Mouse (Mus musculus): ENCODE measurements around the gene Cd63. TPM values are rescaled to one million over a fixed set of nuclear protein-coding genes. Genes with fewer than 3 reads are reported as not detected.

Cd63 gene
- 0.20 TPM for polyA plus RNA-seq (2017; shearing (Covaris generic))

DNA sequence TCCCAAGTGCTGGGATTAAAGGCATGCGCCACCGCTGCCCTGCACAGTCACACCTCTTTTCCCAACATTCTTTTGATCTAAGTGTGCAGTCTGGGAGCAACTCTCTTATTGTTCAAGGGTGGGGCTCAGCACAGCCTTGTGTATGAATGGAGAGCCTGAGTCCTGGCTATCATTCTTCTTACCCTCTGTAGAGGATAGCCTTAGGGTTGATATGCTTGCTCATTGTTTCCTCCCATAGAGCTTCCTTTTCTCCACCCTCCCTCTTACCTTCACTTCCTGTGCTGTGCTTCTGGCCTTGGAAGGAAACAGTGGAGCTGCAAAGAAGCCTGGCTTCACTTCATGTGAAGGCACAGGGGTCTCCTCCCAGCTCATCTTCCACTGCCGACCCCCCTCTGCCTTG, at the start of gene Cd63:
Cd63 (plus strand) TSS at position 292 of the 400 bp plus-strand sequence.

DNA sequence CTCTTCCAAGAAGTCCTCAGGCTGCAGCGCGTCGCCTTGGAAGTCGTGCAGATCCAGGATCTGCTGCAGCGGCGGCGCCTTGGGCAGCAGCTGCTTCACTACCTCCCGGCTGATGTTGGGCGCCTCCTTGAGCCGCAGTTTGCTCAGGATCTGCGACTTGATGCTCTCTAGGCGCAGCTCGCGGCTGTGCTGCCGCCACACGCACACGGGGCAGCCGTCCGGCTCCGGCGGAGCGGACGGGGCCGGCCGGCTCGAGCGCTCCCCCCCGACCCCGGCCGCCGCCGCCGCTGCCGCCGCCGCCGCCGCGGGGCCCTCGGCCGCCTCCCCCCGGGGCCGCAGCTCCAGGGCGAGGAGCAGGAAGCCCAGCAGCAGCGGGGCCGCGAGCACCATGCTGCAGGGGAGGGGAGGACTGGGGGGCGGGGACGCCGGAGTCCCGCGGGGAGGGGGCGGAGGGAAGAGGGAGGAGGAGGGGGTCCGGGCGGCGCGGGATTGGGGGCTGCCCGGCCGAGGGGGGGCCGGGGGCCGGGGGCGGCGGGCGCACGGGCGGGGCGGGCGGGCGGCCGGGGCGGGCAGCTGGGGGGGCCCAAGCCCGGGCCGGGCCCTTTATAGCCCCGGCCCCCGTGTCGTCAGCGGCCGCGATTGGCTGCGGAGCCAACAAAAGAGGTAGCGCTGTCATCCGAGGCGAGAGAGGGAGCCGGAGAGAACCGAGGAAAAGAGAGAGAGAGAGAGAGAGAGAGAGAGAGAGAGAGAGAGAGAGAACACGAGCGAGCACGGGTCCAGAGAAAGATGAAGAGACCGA, 9.3 kb upstream of the Cd63 start, which contains the start of gene Gdf11:
Gdf11 (minus strand) TSS at position 423 of the 799 bp plus-strand sequence.

DNA sequence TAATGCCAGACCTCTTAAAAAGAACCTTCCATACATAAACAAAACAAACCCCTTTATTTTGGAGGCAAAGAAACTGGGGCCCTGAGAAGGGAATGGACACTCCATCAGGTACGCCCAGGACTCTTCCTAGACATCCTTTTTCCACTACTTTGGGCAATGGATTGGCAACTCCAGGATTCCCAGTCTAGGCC, 21.9 kb downstream of the Cd63 start, which contains the start of gene Rdh5:
Rdh5 (minus strand) TSS at position 67 of the 191 bp plus-strand sequence.

DNA sequence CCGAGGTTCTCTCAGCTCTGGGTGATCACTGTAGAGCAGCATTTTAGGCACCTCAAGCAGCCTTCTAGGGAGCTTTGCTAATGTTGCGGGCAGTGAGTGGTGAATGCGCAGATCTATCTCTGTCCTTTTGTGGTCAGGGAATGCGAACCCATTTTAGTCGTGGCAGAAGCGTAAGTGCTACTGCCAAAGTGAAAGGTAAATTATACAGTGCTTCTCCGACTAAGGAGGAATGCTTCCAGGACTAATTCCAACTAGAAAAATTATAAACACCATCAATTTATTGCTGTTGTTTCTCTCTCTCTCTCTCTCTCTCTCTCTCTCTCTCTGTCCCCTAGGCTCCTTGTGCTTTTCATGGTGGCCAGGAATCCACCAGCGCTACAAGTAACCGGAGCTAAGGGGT, 23.1 kb downstream of the Cd63 start, which contains the start of gene Bloc1s1:
Bloc1s1 (minus strand) TSS at position 101 of the 400 bp plus-strand sequence.

DNA sequence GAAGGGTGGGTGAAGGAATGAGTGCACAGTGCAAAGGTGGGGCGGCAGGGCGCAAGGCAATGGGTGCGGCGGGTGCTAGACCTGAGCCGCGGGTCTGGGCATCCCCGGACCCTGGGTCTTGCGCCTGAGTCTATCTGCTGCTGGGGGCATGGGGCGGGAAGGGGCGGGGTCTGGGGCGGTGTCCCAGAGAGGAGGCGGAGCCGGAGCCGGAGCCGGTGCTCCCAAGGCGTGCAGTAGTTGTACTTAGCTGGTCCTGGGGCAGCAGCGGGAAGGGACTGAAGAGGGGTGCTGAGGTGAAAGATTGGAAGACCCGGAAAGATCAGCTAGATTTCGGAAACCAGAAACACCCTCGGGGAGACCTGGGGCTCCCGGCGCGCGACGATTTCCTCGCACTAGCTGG, 32.8 kb downstream of the Cd63 start, which contains the start of gene Itga7:
Itga7 (plus strand) TSS at position 245 of the 400 bp plus-strand sequence.

DNA sequence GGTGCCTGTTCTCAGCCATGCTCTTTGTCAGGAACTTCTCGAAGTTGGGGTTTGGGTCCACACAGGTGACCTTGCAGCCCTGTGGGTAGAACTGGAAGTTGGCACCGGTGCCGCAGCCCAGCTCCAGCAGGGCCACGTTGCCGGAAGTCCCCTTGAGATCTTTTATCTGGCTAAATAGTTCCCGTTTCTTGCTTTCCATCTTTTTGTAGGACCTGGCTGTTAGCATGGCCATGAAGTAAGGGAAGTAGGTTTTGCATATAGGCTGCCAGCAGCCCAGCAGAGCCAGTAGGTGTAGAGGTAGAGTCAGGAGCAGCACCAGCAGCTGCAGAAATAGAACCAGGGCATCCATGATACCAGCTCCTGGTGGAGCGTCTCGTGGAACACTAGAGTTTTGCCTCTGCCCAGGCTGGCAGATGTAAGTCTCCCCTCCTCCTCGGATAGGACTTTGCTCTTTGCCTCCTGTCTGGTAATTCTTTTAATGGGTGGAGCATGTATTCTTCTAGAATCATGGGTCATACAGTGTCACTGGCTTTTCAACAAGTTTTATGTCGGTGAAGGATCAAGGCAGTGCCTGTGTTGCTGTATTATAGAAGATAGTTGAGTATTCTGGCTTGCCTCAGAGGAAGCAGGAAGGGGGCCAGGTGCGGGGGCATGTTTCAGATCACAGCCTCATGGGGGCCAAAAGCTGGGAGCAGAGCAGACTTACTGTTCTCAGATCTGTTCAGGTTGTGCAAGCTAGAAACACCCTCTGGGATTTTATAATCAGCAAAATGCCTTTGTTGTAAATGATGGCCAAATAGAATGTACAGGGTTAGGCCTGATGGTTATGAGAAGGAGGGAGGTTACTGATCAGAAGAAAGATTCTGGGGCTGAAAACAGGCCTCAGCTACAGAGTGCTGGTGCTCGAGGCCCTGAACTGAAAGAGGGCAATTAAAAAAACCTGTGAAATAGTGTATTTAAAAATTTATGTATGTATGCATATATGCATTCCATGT, 60.1 kb downstream of the Cd63 start, which contains the start of gene Mettl7b:
Mettl7b (minus strand) TSS at position 399 of the 995 bp plus-strand sequence.

Other genes starting within 250 kb of the Cd63 start
- gene Suox, start 226.9 kb upstream of the Cd63 start, polyA plus RNA-seq (2017; shearing (Covaris generic)), result 51.9 TPM
- gene Rab5b, start 204.7 kb upstream of the Cd63 start, polyA plus RNA-seq (2017; shearing (Covaris generic)), result 49.0 TPM
- gene Pmel, start 196.8 kb upstream of the Cd63 start, polyA plus RNA-seq (2017; shearing (Covaris generic)), result 4.9 TPM
- 38.5 TPM for gene Cdk2, start 196.0 kb upstream of the Cd63 start, polyA plus RNA-seq (2017; shearing (Covaris generic))
- 715 TPM for gene Dgka, start 156.1 kb upstream of the Cd63 start, polyA plus RNA-seq (2017; shearing (Covaris generic))
- 38.2 TPM for gene Pym1, start 153.1 kb upstream of the Cd63 start, polyA plus RNA-seq (2017; shearing (Covaris generic))
- not detected for gene Mmp19, start 110.1 kb upstream of the Cd63 start, polyA plus RNA-seq (2017; shearing (Covaris generic))
- 124 TPM for gene Dnajc14, start 96.9 kb upstream of the Cd63 start, polyA plus RNA-seq (2017; shearing (Covaris generic))
- 5.1 TPM for gene Tmem198b, start 96.6 kb upstream of the Cd63 start, polyA plus RNA-seq (2017; shearing (Covaris generic))
- gene Sarnp, start 83.7 kb upstream of the Cd63 start, polyA plus RNA-seq (2017; shearing (Covaris generic)), result 164 TPM
- 77.1 TPM for gene Ormdl2, start 79.3 kb upstream of the Cd63 start, polyA plus RNA-seq (2017; shearing (Covaris generic))
- 0.88 TPM for gene Gdf11, start 9.3 kb upstream of the Cd63 start, polyA plus RNA-seq (2017; shearing (Covaris generic))
- gene Rdh5, start 21.9 kb downstream of the Cd63 start, polyA plus RNA-seq (2017; shearing (Covaris generic)), result 13.5 TPM
- gene Bloc1s1, start 23.0 kb downstream of the Cd63 start, polyA plus RNA-seq (2017; shearing (Covaris generic)), result 185 TPM
- gene Itga7, start 32.8 kb downstream of the Cd63 start, polyA plus RNA-seq (2017; shearing (Covaris generic)), result 10.1 TPM
- not detected for gene Mettl7b, start 60.0 kb downstream of the Cd63 start, polyA plus RNA-seq (2017; shearing (Covaris generic))
- not detected for gene Olfr9, start 88.4 kb downstream of the Cd63 start, polyA plus RNA-seq (2017; shearing (Covaris generic))
- gene Olfr763, start 109.8 kb downstream of the Cd63 start, polyA plus RNA-seq (2017; shearing (Covaris generic)), result not detected
- not detected for gene Olfr764-ps1, start 138.9 kb downstream of the Cd63 start, polyA plus RNA-seq (2017; shearing (Covaris generic))
- not detected for gene Olfr765, start 149.0 kb downstream of the Cd63 start, polyA plus RNA-seq (2017; shearing (Covaris generic))
- gene Olfr766-ps1, start 168.0 kb downstream of the Cd63 start, polyA plus RNA-seq (2017; shearing (Covaris generic)), result not detected
- gene Olfr767, start 181.9 kb downstream of the Cd63 start, polyA plus RNA-seq (2017; shearing (Covaris generic)), result not detected
- gene Olfr768, start 198.4 kb downstream of the Cd63 start, polyA plus RNA-seq (2017; shearing (Covaris generic)), result not detected
- gene Olfr769, start 216.9 kb downstream of the Cd63 start, polyA plus RNA-seq (2017; shearing (Covaris generic)), result not detected
- gene Olfr770, start 238.0 kb downstream of the Cd63 start, polyA plus RNA-seq (2017; shearing (Covaris generic)), result not detected